Mouse (Mus musculus) thymus, postnatal 25 days (tissue): Measurements from ENCODE around the gene Bsx.

Source experiments
- DNase-seq: peaks from one replicate; pipeline ENCODE4 v3.0.0; 2022

The Bsx gene

DNA sequence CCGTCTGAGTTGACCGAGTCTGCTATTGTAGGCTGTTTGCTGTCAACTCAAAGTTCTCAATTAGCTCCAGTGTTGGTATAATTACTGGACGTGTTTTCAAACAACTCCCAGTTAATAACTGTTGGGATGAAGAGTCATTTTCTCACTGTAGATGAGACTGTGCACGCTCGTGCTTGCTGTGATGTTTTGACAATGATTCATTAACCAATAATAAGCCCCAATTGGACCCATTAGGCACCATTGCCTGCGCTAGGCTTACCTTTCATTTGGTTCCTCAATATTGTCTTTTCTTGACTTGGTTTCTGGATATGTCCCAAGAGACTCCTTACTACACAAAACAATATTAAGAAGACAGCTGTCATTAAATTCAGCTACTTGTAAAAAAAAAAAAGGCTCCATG, 18.5 kb downstream of the Bsx start:
- DNase-seq: no peak

DNA sequence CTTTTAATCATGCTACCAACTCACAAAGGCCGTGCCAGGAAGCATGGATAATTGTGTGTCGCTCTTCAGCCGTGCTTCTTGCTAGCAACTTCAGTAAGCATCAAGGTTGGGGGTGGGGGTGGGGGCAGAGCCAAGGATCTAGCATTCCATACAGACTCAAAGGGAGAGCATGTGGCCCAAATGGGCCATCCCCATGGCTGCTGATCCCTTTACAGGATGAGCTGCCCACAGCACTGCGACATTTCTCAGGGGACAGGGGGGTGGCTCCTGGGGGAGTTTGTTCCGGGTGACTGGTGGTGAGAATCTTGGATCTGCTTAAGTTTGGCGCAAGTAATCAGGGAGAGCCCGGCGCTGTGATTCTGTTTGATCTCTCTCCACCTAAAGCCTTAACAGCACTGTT, 33.5 kb downstream of the Bsx start:
- DNase-seq: no peak

DNA sequence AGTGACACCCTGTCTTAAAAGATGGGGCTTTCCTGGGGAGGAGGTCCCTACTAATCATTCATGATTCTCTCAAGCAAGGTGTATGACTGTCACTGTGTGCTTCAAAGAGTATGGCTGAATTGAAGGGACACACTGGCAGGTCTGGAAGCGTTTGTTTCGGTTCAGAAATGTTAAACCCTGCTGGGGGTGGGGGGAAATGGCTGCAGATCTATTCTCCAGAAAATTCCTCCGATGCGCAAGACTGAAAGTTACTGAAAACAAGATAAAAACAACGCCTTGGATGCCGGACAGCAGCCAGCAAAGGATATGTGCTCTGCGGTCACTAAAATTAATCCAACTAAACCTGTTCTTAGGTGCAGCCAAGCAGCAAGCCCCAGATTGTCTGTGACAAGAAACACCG, 34.5 kb downstream of the Bsx start:
- no peak for DNase-seq

DNA sequence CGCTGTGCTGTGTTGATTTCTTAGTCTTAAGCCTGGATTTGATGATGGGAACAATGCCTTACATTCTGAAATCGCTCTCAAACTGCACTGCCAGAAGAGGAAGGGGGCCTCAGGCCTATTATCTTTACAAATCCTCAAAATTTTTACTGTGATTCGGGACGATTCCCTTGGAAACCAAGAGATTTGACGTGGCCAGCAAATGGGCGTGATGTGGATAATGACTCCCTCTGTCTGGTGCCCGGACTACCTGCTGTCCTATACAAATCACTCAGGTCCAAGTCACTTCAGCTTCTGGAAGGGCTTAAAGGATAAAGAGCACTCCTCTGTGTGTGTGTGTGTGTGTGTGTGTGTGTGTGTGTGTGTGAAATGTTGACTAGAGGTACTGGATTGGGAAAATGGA, 35.0 kb downstream of the Bsx start:
- no peak for DNase-seq

DNA sequence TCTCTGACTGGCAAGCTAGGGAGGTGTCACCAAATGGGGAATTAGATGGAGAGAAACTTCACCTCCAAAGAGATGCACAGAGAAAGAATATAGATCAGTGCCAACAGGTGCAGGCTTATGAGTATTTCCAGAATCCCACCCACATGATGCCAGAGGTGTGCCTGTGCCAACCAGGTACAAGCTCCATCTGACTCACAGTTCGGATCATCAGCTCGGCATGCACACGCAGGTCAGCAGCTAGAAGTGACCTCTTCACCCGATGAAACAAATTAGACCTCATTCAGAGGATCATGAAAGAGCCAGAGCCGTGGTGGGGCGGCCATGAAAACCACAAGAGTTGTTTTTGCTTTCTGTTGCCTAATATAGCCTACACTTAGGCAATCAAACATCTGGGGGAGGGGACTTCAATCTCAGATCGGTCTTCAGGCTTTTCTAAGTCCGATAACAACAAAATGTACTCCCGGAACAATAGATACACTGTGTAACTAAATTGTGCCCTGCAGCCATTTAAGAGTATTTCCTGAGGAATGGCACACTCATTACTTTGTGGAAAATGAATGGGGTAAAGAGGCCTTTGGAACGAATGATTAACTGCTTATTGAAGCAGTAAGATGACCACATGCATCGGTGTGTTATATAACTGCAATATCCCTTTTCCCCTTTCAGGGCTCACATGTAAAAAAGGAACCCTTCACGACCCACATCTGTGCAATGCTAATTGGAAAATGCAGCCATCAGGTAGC, 44.1 kb downstream of the Bsx start:
- DNase-seq: no peak

DNA sequence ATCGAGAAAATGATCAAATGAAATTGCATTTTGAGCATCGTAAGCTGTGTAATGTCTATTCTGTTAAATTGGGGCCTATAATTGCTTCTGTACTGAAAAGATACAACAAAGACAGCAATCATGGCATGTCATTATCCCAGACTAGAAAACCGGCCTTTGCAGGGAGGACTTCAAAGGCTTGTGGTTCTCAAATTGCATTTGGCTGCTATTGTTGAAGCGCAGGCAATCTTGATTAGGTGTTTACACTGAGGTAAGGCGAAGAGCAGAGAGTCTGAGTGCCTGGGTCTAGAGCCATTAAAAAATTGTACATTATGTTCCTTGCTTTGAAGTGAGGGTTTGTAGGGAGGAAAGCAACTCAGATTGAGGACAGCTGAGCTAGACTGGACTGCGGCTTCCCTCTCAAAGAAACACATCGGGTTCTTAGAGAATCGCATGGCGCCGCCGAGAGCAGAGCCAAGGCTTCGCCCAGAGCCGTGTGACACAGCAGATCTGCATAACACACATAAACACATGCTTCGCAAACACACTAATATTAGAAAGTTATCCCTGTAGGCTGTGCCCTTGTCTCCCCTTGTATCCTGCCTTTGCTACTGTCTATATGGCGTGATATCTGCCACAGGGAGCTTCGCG, 53.5 kb downstream of the Bsx start:
- DNase-seq: no peak
